Mouse (Mus musculus): ENCODE results near the gene Gm12216.

GRCm38 (mm10) chr11:53810156-53810555 is 48.9 kb downstream of the Gm12216 start:
- TF ChIP-seq MYOD1 (IDR thresholded peaks at IDR 0.05; ENCODE audit: control insufficient read depth in 1 of 3, insufficient read length in 2 of 3, low read depth in 2 of 3) (no peak), POLR2A (IDR thresholded peaks at IDR 0.05; ENCODE audit: insufficient read length, low read depth) (no peak), MAX (IDR thresholded peaks at IDR 0.05; ENCODE audit: low read depth) (no peak), POLR2AphosphoS2 (IDR thresholded peaks at IDR 0.05; ENCODE audit: insufficient read length, low read depth) (no peak), REST (IDR thresholded peaks at IDR 0.05; ENCODE audit: insufficient read depth, insufficient read length) (no peak), TCF3 (IDR thresholded peaks at IDR 0.05; ENCODE audit: insufficient read length, low read depth) (no peak), MYOG (IDR thresholded peaks at IDR 0.05; ENCODE audit: control insufficient read depth in 1 of 3, insufficient read depth in 1 of 3, insufficient read length in 2 of 3, low read depth in 2 of 3) (no peak), E2F4 (IDR thresholded peaks at IDR 0.05; ENCODE audit: insufficient read depth) (no peak), TCF12 (IDR thresholded peaks at IDR 0.05; ENCODE audit: insufficient read depth, poor library complexity, severe bottlenecking) (no peak)

All from myocyte (in vitro differentiated cells).